Mouse (Mus musculus): ENCODE measurements around the gene Setd4.
"Not testable (repeated sequence)": the region's sequence is repeated elsewhere in the genome, so short reads cannot be mapped to it uniquely, and the experiment has no call there.

The Setd4 gene

GRCm38 (mm10) chr16:93603439-93604212 lies at the start of gene Setd4:
TSS of gene Setd4 (minus strand) at chr16:93604063.
- DNase-seq (ENCODE audit: extremely low spot score, low read depth, low spot score), result peak; percentile 81

GRCm38 (mm10) chr16:93648441-93649183 lies 44.7 kb upstream of the Setd4 start:
- DNase-seq (ENCODE audit: extremely low spot score, low read depth, low spot score), result no peak

- DNase-seq (ENCODE audit: extremely low spot score, low read depth, low spot score), result no peak
Observed at GRCm38 (mm10) chr16:93644006-93644405, 40.1 kb upstream of the Setd4 start.

- no peak for DNase-seq (ENCODE audit: extremely low spot score, low read depth, low spot score)
Observed at GRCm38 (mm10) chr16:93627761-93628400, 24.0 kb upstream of the Setd4 start, which contains the start of gene Gm5678. TSS of gene Gm5678 (plus strand) at chr16:93628097.

- DNase-seq (ENCODE audit: extremely low spot score, low read depth, low spot score), result no peak
Observed at GRCm38 (mm10) chr16:93626745-93627144, 22.9 kb upstream of the Setd4 start.

- DNase-seq (ENCODE audit: extremely low spot score, low read depth, low spot score), result no peak
Observed at GRCm38 (mm10) chr16:93624671-93625070, 20.8 kb upstream of the Setd4 start.

GRCm38 (mm10) chr16:93623759-93624158 lies 19.9 kb upstream of the Setd4 start:
- not testable (repeated sequence) for DNase-seq (ENCODE audit: extremely low spot score, low read depth, low spot score)

- peak; percentile 22 for DNase-seq (ENCODE audit: extremely low spot score, low read depth, low spot score)
Observed at GRCm38 (mm10) chr16:93615118-93615870, 11.4 kb upstream of the Setd4 start.

GRCm38 (mm10) chr16:93610961-93611360 lies 7.1 kb upstream of the Setd4 start:
- DNase-seq (ENCODE audit: extremely low spot score, low read depth, low spot score), result no peak

- DNase-seq (ENCODE audit: extremely low spot score, low read depth, low spot score), result no peak
Observed at GRCm38 (mm10) chr16:93609796-93610195, 5.9 kb upstream of the Setd4 start.

GRCm38 (mm10) chr16:93608731-93609130 lies 4.9 kb upstream of the Setd4 start:
- no peak for DNase-seq (ENCODE audit: extremely low spot score, low read depth, low spot score)

GRCm38 (mm10) chr16:93607669-93608101 lies 3.8 kb upstream of the Setd4 start:
- DNase-seq (ENCODE audit: extremely low spot score, low read depth, low spot score), result peak; percentile 74

GRCm38 (mm10) chr16:93606146-93606545 lies 2.3 kb upstream of the Setd4 start:
- DNase-seq (ENCODE audit: extremely low spot score, low read depth, low spot score), result no peak

GRCm38 (mm10) chr16:93605553-93605952 lies 1.7 kb upstream of the Setd4 start, which contains the start of gene Cbr1:
TSS of gene Cbr1 (plus strand) at chr16:93605853.
- no peak for DNase-seq (ENCODE audit: extremely low spot score, low read depth, low spot score)

- peak; percentile 8 for DNase-seq (ENCODE audit: extremely low spot score, low read depth, low spot score)
Observed at GRCm38 (mm10) chr16:93604481-93604969, 662 bp upstream of the Setd4 start.

GRCm38 (mm10) chr16:93599461-93599860 lies 4.4 kb downstream of the Setd4 start:
- no peak for DNase-seq (ENCODE audit: extremely low spot score, low read depth, low spot score)

GRCm38 (mm10) chr16:93597551-93597950 lies 6.3 kb downstream of the Setd4 start:
- no peak for DNase-seq (ENCODE audit: extremely low spot score, low read depth, low spot score)

- no peak for DNase-seq (ENCODE audit: extremely low spot score, low read depth, low spot score)
Observed at GRCm38 (mm10) chr16:93596807-93597206, 7.1 kb downstream of the Setd4 start.

GRCm38 (mm10) chr16:93595766-93596165 lies 8.1 kb downstream of the Setd4 start:
- no peak for DNase-seq (ENCODE audit: extremely low spot score, low read depth, low spot score)

- DNase-seq (ENCODE audit: extremely low spot score, low read depth, low spot score), result no peak
Observed at GRCm38 (mm10) chr16:93594448-93594847, 9.4 kb downstream of the Setd4 start.

GRCm38 (mm10) chr16:93593406-93593805 lies 10.5 kb downstream of the Setd4 start:
- DNase-seq (ENCODE audit: extremely low spot score, low read depth, low spot score), result no peak

Measured in hindlimb bud, embryonic 11.5 days (tissue).